Mouse (Mus musculus) heart, postnatal 14 days (tissue): ENCODE results near the gene 1700008O03Rik. TPM values are rescaled to one million over a fixed set of nuclear protein-coding genes. Genes with fewer than 3 reads are reported as not detected.

Experiments used
- DNase-seq, 2 experiments: peaks; one replicate each; pipeline ENCODE4 v3.0.0; 2021 to 2022
- intact Hi-C: fragments of 180-260 bp; cut with DNase I; formaldehyde crosslinking; loops from one replicate; pipeline ENCODE4 v1.15.1; 2025
- long read RNA-seq, 2 experiments: library from polyadenylated mRNA; stranded (forward); transcript quantifications; one replicate each; pipeline ENCODE4 v2.0.0; 2021
- total RNA-seq, 2 experiments: library from RNA; stranded (reverse); gene quantifications; 2 replicates each; pipeline ENCODE4 v1.2.3; 2021

The 1700008O03Rik gene
- total RNA-seq = under 1 TPM in 1 of 2 experiments, not detected in 1; 0.24 TPM
- long read RNA-seq, experiment 1 = 0 reads
- long read RNA-seq, experiment 2 = 0 reads

DNA sequence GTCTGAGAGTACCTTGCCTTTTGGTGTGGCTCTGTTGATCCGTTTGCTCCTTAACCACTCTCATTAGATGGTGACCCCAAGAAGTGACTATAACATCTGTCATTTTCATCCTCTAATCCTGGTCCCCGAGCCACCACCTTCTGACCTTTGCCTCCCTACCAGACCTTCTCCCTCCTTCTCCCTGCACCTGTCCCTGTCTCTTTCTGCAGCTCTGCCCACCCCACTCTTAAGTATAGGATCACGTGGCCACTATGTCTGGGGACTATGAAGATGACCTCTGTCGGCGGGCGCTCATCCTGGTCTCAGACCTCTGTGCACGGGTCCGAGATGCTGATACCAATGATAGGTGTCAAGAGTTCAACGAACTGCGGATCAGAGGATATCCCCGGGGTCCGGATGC lies at the start of gene 1700008O03Rik:
Gene 1700008O03Rik, minus strand, starts transcription at position 101 of the 400 bp plus-strand sequence.
- intact Hi-C loops = no loop called here
- no peak for DNase-seq

DNA sequence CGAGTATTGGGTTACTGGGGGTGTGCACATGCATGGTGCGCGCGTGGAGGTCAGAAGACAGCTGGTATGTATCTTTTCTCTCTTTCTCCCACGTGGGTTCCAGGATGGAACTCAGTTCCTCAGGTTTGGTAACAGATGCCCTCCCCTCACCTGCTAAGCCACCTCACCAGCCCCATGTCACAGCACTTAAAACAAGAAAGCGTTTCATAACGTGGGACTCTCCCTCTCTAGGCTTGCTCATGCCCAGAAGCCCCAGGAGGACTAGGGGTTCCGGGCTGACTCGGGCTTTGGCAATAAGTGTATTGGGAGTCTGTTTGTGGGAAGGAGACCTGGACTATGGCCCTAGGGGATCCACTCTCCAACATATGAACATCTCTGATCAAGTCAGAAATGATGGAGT lies 48.5 kb upstream of the 1700008O03Rik start:
- DNase-seq = no peak
- intact Hi-C loops = no loop called here

DNA sequence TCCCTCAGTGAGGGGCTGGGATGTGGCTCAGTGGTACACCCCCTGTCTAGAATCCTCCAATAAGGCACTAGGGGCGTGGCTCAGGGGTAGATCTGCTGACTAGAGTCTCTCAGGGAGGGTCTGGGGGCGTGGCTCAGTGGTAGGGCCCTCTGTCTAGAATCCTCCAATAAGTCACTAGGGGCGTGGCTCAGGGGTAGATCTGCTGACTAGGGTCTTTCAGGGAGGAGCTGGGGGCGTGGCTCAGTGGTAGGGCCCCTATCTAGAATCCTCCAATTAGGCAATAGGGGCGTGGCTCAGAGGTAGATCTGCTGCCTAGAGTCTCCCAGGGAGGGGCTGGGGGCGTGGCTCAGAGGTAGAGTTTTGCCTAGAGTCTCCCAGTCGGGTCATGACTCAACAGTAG lies 47.8 kb upstream of the 1700008O03Rik start:
- intact Hi-C loops = no loop called here
- no peak for DNase-seq

DNA sequence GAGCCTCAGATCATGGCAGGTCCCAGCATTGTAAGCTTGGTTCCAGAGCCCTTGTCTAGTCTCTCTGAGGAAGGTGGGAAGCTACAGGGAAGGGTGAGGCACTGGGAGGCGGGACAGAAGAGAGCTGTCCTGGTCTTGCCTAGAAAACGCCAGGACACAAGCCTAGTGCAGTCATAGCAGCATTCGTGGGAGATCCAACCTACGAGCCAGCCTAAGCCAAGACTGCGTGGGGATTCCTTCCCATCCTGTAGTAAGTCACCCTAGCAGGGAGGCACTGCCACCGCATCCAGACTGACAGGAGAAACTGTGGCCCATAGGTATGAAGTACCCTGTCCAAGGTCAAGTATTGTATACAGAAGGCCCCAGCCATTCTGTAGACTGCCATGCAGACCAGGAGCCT lies 46.9 kb upstream of the 1700008O03Rik start:
- intact Hi-C loops = no loop called here
- no peak for DNase-seq

DNA sequence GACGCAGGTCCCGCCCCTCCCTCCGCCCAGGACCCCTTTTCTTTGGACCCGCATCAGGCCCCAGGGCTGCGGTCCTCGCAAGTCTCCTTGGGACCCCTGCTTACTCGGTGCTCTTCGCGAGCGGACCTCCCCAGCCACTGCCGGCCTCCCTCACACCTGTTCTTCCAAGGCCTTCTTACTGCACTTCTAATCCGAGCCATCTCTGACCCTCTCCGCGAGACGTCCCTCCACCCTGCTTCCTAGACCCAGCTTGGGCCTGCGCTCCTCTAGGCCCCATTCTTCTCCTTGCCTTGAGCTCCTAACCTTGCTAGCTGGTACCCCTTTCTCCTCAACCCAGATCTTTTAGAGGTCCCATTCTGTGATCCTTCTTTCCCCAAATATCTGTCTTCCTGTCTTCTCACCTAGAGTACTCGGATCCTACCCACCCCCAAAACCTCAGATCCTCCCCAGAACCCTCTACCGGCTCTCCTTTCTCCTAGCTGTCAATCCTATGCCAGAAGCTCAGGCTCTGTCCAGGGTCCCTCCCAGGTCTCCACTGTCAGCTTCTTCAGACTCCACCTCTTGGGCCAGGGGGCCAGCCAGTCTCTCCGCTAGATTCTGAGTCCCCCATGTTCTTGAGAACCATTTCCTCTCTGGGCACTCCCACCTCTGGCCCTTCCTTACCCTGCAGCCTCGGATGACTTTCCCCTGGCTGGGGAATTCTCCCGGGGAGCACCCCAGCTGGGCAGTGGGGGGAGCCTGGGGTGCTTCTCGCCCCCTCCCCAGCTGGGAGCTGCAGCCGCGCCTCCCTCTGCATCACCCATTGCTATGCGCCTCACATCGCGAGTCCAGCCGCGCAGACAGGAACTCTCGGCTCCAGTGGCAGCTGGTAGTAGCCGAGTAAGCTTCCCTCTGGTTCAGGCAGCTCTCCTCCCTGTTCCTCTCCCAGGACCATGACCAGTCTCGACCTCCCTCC lies 44.2 kb upstream of the 1700008O03Rik start:
- intact Hi-C loops = no loop called here
- no peak for DNase-seq

DNA sequence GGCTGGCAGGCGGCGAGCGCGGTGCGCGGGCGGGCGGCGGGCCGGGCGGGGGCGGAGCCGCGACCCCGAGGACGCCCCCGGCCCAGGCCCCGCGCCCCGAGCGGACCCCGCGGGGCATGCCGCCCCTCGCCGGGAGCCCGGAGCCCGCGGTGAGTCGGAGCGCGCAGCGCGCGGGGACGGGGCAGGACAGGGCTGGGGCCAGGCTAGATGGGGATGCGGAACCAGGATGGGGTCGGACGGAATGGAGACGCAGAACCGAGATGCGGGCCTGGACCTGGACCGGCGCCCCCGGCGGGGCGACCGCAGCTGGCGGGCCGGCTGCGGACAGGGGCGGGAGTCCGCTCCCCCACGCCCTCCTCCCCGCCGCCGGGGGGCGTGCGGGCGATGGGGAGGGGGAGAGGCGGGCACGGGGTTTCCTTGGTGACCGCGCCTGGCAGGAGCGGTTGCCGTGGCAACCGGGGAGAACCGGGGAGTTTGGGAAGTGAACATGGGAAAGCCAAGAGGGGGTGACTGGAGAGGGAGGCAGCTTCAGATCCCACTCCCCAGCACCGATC lies 43.4 kb upstream of the 1700008O03Rik start, which contains the start of gene Lrrc4b:
Gene Lrrc4b, plus strand, starts transcription at position 51 of the 554 bp plus-strand sequence.
- intact Hi-C loops = no loop called here
- no peak for DNase-seq

DNA sequence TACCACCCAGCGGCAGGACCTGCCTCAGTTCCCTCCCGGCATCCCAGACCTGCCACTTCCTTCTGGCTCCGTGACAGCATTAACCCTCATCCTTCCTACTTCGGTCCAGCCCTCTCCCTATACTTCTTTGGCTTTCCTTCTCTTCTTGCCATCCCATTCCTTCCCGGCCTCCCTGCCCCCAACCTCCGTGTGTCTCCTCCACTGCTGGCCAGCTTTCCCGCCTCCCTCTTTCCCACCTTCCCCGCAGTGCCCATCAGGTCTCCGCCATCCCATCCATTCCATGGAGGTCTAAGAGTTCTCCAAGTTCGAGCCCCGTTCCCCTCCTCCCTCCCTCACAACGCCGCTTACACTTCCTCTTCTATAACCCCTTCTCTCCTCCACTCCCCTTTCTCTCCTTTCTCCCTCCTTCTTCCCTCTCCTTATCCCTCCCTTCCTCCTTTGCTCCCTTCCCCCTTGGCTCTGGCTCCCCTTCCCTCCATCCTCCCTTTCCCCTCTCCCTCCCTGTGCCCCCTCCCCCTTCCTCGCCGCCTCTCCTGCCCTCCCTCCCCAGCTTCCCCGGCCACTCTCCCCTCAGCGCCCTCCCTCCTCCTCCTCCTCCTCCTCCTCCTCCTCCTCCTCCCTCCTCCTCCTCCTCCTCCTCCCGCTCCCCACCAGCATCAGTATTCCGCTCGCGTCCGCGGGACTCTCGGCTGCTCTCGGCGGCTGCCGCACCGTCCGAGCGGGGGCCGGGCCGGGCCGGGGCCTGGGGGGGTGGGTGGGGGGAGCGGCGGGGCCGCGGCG lies 42.7 kb upstream of the 1700008O03Rik start:
- intact Hi-C loops = no loop called here
- peak in 1 of 2 experiments; percentile 6 for DNase-seq

DNA sequence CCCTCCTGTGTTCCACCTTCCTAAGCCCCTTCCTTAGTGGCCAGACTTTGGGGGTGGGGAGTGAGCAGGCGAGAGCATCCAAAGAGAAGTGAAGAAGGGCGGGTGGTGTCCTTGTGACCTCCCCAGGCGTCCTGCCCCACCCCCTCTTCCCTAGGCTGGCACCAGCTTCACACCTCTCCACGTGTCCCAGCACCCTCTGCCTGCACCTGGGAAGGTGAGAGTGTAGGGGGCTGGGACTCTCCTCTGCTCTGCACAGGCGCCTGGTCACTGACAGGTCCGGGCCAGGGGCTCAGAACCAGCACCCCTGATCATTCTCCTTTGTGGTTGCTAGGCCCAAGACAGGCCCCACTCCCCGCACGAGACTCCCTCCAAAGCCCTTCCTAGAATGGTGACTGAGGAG lies 42.0 kb upstream of the 1700008O03Rik start:
- intact Hi-C loops = no loop called here
- DNase-seq = no peak

DNA sequence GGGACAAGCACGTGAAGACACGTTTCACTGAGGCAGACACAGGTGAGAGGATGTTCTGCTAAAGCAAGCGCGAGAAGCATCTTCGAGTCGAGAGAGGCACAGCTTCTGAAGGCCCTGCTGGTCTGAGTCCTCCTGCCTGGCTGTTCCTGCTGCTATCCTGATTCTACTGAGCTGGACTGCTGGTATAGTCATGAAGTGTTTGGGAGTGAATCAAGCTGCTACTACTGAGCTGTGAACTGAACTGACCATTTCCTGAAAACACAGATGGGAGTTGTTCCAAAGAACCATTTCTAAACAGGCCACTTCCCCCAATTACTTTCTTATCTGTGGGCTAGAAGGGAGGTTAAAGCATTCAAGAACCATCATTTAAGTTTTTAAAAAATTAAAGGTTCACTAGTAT lies 27.7 kb upstream of the 1700008O03Rik start:
- intact Hi-C loops = no loop called here
- DNase-seq = no peak

DNA sequence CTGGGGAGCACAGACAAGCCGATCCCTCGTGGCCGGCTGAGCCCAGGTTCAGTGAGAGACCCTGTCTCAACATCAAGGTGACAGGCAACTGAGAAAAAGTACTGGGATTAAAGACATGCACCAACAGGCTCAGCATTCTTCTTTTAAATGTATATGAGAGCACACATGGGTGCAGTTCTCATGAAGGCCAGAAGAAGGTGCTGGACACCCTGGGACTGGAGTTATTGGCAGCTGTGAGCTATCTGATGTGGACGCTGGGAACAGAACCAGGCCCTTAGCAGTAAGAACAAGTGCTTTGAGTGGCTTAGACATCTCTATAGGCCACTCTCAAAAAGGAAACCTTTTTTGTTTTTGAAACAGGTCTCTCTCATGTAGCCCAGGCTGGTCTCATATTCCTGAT lies 25.5 kb upstream of the 1700008O03Rik start:
- no peak for DNase-seq
- intact Hi-C loops = no loop called here

DNA sequence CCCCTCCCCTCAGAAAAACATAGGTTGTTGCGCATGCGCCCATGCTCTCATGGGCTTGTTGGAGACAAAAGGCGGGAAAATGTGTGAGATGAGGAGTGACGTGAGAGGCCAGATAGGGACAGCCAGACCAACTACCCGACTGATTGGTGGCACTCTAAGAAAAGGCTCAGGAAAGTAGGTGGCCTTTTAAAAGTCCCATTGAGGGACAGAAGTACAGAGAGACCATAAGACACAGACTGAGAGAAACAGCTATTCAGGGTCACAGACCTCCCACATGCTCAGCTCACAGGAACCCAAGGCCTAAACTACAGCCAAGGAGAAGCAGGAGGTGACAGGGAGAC lies 20.4 kb upstream of the 1700008O03Rik start:
- no peak for DNase-seq
- intact Hi-C loops = no loop called here

DNA sequence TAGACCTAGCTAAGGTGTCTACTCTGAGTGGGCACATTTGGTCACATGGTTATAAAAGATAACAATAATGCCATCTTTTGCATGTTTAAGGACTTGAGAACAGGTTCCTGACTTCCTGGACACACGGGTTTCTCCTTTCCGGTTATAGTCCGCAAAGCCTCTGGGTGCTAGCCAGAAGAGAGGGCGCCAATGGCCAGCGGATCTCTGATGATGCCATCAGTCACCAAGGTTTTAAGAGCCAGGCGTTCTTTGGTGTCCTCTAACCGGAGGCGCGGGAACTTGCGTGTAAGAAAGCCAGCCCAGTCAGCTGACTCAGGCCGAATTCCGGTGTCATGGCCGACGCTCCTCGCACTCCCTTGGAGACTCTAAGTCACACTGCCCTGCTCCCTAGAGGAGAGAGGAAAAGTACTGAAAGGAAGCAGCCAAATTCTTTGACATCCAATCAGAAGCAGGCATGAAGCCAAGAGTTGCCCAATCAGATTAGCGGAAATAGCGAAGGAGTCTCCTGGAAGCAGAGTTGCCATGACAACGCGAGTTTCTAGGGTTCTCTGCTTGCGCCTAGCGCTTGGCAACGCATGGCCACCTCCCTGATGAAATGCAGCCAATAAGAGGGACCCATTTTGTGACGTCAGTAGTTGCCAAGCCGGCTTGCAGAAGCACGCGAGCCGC lies 19.9 kb upstream of the 1700008O03Rik start:
- DNase-seq = peak; percentile 70 to 83
- intact Hi-C loops = no loop called here

DNA sequence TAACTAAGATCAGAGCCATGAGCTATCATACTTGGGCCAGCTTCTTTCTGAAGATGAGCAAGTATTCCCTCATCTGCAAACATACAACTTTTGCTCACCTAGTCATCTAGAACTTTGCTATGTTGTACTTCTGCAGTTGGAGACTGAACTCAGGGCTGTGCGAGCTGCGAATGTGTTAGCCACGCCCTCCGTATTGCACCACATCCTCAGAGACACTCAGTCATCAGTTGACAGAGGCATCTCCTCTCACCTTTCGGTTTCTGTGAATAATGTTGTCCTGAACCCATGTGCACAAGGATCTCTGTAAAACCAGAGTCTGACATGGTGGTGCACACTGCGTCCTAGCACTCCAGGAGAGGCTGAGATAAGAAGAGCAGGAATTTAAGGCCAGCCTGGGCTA lies 16.1 kb upstream of the 1700008O03Rik start:
- intact Hi-C loops = no loop called here

DNA sequence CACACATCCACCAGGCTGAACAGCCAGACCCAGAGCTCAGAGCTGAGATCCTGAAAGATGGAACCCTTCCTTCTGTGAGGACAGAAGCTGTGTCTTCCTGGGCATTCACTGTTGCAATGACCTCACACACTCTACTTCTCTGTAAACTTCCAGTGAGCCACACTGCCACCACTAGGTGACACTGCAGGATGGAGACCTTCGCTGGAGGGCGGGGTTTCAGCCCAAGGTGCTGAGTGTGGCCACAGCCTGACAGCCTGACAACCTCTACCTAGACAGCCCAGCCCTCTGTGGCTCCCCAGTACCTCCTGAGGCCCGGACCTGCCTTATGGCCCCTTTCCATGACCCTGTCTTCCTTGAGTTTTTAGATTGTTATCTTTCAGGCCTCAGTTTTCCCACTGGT lies 12.9 kb upstream of the 1700008O03Rik start:
- intact Hi-C loops = loop anchor here (1.0 kb wide), 1 partner anchor 87 kb away; no protein-coding TSS in a partner anchor
- peak; percentile 49 to 72 for DNase-seq

More for the DNA sequence above, 16.1 kb upstream of the 1700008O03Rik start:
- DNase-seq = no peak

DNA sequence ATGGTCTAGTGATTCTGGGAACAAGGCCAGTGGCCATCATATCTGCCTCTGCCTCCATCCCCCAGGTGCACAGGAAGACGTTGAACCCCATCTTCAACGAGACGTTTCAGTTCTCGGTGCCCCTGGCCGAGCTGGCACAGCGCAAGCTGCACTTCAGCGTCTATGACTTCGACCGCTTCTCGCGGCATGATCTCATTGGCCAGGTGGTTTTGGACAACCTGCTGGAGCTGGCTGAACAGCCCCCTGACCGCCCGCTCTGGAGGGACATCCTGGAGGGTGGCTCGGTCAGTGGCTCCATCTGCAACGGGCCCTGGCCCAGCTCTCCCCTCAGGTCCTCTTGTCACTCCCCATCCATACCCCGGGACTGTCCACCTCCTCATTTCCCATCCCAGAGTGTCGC lies 7.7 kb upstream of the 1700008O03Rik start:
- no peak for DNase-seq
- intact Hi-C loops = no loop called here

DNA sequence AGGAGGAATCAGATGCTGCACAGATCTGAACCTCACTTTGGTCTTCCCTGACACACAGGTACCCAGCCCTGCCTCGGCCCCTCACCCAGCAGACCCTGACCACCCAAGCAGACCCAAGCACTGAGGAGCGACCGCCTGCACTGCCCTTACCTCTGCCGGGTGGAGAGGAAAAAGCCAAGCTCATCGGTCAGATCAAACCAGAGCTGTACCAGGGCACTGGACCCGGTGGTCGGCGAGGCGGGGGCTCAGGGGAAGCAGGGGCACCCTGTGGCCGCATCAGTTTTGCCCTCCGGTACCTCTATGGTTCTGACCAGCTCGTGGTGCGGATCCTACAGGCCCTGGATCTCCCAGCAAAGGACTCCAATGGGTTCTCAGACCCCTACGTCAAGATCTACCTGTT lies 6.7 kb upstream of the 1700008O03Rik start:
- no peak for DNase-seq
- intact Hi-C loops = no loop called here

DNA sequence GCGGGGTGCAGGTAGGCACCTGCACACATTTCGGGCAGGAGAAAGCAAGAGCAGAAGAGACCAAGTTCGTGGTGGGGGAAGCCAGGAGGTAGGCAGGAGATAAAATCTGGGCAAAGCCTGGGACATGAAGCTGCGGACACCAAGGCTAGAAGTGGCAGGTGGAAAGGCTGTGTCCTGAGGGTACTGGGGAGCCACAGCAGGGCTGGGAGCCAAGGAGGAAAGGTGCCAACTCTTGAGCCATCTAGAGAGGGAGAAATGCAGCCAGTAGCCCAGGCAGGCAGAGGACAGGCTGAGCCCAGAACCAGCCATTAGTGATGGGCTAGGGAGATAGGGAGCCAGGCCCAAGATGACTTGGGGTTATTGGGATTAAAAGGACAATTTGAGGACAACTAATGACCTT lies 6.2 kb upstream of the 1700008O03Rik start:
- intact Hi-C loops = no loop called here
- no peak for DNase-seq

DNA sequence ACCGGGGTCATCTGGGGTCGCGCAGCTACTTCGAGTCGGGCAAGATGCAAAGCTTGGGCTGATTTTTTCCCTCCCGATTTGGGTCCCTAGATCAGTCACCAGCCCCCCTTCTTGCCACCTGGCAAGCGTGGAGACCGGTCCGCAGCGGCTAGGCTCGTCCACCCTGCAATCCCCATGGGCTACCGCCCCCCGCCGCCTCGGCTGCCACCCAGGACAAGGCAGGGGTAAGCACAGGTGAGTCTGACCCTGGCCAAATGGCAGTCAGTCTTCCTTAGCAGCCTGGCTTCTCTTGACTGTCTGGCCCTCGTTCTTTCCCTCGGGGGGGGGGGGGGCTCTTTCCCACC lies 932 bp downstream of the 1700008O03Rik start:
- no peak for DNase-seq
- intact Hi-C loops = no loop called here

DNA sequence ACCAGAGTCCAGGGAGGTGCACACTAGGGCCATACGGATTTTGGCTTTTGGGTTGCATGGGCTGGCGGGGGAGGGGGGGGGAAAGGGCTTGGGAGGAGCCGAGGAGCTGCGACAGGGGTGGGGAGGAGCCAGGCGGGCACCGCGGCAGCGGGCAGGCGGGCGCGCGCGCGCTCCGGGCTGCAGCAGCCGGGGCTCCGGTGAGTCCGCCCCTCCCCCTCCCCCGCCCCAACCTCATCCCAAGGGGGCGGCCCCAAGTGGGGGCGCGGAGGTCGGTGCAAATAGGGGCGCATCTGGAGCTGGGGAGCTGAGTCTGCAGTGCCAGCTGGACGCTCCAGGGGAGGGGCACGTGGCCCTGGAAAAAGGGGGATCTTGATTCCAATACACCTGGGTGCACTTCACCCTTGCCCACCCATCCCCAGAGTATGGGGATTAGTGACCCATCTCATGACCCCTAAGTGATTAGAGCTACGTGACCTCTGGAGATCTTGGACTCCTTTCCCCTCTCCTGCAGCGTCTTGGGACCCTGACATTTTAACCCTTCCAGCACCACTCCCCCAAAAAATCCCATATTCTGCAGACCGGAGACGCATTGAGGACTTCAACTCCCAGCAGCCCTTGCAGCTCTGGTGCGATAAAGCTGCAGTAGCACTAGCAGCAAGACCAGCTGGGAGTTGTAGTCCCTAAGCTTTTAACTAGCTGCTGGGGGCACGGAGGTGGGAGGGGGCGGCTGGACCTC lies 1.5 kb downstream of the 1700008O03Rik start, which contains the start of gene Syt3:
Gene Syt3, plus strand, starts transcription at position 123 of the 736 bp plus-strand sequence.
- intact Hi-C loops = no loop called here
- peak; percentile 47 to 66 for DNase-seq

DNA sequence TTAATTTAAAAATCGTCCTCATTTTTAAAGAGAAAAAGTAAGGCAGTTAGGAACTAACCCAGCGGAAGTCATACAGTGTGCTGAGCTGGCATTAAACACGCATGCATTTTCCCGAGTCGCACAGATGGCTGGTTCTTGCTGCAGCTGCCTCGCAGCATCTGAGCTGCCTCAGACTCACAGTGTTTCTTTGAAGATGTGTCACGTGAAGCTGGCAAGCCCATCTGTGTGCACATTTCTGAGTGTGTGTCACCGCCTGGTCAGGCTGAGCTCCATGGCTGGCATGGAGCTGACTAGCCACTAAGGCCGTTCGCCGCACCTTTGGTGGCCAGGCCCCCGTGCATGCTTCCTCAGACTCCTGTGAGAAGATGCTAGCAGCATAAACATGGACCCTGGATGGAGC lies 3.1 kb downstream of the 1700008O03Rik start:
- no peak for DNase-seq
- intact Hi-C loops = no loop called here
